Mouse (Mus musculus) common myeloid progenitor, adult 5-6 weeks (primary cell): ENCODE results near the gene Slc45a1. TPM values are rescaled to one million over a fixed set of nuclear protein-coding genes. Genes with fewer than 3 reads are reported as not detected.

Experiments
- ATAC-seq: replicated peaks from 2 replicates; pipeline ENCODE4 v1.8.0; 2016; ENCODE audit warnings: low read depth, mild to moderate bottlenecking, moderate TSS enrichment, inconsistent platforms; ENCODE audit not compliant: poor library complexity, severe bottlenecking
- total RNA-seq: library from RNA; stranded (forward); fragments of 200-1000, 187-1606 nt; gene quantifications from 2 replicates; pipeline ENCODE4 v1.2.3, GENCODE M21; 2017

Gene Slc45a1
- total RNA-seq, 1 experiment from 2014 or later: not detected

DNA sequence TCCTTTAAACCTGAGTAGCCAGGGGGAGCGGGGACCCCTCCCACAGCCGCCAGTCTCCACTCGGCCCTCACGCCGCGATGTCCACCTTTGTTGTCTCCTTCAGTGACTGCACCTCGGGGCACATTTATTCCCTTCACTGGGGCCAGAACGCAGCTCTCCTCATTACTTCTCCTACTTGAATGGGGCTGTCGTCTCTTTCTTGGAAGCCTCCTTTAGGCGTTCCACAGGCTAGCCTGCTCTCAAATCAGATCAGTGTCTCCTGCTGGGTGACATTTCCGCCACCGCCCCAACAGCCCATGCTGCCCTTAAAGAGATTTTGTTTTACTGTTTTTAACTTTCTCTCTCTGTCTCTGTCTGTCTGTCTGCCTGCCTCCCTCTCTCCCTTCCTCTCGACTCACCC lies 9.9 kb upstream of the Slc45a1 start:
- no peak for ATAC-seq

DNA sequence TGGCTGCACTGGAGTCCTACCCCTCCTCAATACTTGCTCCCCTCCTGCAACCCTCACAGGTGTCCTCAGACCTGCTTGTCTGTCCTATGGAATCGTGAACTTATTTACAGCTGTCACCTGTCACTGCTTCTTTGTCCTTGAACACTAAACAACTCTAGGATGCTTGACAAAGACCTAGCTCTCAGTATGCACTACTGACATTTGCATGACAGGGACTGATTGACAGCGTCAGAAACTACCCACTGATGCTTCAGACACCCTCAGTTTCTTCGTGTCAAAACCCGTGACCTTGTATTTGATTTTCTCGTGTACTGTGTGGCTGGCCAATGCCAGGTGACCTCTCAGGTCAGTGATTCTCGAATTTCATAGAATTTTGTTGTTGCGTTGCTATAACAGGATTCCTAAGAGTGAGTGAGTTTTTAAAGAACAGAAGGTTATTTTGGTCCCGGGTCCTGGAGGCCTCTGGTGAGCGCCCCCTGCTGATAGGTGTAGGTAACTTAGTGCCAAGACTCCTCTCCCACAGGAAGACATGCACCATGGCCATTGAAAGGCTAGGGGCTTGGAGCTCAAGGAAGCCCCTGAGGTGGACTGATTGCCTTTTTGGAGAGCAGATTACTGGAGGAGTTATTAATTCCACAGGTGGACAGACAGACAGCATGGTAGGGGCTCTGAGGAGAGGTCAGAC lies 8.1 kb upstream of the Slc45a1 start:
- no peak for ATAC-seq

DNA sequence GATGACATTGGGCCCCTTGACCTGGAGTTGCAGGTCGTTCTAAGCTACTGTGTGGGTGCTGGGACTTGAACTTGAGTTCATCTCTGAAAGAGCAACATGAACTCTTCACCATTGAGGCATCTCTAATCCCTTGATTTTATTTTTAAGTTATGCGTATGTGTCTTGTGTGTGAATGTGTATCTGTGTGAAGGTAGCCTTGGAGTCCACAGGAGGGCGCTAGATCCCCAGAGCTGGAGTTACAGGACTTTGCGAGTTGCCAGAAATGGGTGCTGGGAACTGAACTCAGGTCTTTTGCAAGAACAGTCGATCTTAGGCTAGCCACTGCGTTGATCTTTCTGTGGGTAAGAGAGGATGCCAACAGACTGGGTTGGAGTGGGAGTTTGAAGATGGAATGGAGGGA lies 4.5 kb upstream of the Slc45a1 start:
- ATAC-seq: no peak

DNA sequence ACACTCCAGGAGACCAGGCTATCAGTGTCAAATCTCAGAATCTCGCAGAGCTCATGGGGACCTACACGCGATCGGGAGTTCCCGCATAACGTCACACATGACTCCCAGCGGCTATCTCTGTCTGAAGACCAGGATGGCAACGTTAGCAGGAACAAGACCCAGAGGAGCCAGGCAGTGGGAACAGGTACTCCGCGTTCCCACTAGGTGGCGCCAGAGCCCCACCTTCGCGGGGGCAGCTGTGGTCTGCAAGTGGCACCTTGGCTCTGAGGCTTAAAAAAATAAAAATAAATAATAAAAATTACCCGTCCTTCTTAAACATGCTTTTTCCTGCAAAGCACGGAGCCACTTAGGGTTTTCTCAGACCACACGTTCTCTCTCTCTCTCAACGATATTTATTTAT lies 4.0 kb upstream of the Slc45a1 start:
- ATAC-seq: peak; percentile 84

DNA sequence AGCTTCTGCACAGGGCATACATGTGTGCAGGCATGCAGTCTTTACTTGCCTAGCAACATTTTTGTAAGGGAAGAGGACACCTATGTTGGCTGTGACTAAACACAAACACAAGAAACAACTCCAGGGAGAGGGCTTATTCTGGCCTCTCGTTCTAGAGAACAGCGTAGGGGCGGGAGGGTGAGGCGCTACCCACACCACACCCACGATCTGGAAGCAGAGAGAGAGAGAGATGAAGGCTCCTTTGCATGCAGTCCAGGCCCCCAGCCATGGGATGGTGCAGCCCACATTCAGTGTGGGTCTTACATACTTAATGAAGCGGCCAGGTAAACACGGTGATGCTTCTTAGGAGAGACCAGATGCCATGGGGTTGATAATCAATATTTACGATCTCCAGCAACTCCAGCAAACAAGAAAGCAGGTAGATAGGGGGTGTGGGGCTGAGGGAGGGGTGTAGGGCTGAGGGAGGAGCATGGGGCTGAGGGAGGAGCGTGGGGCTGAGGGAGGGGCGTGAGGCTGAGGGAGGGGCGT lies 1.2 kb upstream of the Slc45a1 start:
- ATAC-seq: no peak

DNA sequence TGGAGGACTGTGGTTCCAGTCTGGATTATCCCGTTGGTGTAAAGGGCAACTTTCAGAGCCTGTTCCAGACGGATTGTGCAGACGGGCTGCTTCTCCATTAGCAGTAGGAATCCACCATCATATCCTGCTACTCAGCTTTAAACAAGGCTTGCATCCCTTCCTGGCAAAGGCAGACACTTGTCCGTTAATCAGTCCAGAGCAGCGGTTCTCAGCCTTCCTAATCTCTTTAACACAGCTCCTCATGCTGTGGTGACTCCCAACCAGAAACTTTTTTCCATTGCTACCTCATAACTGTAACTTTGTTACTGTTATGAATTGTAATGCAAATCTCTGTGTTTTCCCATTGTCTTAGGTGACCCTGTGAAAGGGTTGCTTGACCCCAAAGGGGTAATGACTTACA lies 2.6 kb downstream of the Slc45a1 start:
- ATAC-seq: peak; percentile 71

DNA sequence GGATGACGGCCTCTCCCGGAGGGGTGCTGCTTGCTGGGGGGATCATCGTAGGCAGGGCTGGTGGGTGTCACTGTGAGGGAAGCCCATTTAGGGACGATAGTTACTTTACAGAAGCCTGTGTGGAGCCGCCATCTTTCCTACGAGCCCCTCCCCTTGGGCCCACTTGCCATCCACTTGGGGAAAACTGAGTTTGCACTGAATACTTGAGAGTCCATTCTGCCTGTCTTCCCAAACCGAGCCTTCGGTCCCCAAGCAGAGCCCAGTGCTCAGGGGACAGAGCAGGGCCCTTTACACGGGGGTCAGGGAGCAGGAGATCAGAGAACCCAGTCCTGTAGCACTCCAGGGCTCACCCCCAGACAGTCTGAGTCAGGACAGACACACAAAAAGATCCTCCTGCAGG lies 7.7 kb downstream of the Slc45a1 start:
- ATAC-seq: no peak

DNA sequence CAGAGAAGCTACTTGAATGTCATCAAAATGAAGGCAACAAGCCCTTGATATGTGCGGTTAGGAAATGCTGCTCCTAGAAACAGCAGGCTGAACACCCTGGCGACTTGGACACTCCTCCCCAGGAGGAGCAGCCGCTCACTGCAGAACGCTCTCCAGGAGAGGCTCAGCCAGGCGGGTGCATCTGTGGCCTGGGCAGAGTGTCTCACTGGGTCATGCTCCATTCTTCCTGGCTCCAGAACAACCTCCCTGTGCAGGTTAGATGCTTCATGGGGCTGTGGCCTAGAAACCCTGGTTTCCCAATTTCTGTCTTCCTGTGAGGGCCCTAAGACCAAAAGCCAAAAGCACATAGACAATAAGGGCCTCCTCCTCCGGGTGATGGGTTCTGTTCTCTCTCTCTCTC lies 15.3 kb downstream of the Slc45a1 start:
- no peak for ATAC-seq

DNA sequence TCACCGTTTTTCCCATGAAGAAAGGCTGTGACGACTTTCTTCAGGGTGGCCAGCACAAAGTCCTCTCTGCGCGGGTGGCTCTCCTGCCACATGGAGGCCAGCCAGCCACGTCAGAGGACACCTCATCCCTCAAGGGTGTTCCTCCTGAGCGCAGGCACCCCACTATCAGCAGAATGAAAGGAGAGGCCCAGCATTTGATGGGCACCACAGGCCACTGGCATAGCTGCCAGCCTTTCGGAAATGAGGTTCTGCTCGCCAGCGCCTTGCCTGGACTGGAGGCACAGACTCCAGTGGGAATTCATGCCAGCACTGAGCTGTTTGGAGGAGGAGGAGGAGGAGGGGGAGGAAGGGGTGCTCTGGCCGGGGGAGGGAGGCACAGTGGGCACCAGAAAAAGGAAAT lies 16.4 kb downstream of the Slc45a1 start:
- no peak for ATAC-seq

DNA sequence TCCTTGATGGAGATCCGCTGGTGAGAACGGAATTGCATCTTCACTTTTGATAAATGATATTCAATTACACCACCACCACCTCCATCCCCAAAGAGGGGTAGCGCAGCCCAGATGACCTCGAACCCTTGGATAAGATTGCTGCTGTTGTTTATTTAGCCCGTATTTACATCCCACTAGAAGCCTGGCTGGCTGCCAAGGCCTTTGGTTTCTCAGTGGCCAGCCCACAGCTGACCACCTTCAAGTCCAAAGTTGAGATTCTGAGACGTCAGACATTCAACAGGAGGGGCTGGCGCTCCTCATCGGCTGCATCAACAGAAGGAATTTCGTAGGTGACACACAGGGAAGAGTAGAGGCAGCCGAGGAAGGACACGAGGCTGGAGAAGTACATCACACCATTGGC lies 22.7 kb downstream of the Slc45a1 start:
- ATAC-seq: no peak

DNA sequence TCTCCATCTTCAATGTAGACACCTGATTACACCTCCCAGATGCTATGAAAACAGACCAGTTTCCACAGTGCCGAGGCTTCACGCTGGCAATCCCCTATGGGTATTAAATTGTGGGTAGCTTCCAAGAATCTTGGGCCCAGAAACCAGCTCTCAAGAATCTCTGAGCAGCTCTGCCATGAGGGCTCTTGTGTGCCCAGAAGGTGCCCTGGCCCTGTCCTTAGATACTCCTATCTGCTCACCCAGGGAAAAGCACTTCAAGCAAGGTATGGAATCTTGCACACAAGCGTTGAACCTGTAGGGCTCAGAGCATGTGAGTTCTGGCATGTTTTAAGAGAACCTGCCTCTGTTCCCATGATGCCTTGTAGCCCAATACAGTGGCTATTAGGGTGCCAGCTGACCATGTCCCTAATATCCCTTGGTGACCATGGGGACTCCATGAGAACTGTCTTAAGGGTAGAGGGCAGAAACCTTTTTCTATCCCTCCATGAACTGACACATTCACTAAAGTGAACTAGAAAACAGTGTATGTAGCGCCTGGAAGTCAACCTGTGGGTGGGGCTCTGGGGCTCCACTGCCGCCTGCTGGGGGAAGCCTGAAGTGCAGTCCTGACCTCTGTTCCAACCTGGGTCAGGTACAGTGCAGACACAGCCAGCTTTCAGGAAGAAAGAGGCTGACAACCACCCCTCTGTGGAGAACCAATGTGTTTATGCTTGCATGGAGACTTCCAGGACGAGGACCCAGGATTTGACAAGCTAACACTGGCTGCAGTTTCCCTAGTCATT lies 25.8 kb downstream of the Slc45a1 start:
- ATAC-seq: peak; percentile 84

DNA sequence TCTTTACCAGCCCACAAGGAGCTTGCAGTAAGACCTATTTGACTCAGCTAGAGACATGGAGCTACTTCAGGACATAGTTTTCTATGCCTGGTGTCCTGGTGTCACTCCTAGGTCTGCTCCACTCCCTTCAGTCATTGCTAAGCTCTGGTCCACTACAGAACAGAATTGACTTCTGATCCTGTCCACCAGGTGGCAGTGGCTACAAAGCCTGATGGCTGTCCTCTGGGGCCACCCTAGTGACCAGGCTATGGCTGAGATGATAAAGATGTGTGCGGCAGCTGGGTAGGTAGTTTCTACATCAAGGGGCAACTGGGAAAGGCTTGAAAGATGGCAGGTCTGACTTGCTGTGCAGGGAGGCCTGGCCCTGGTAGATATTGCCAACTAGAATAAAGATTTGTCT lies 26.5 kb downstream of the Slc45a1 start:
- ATAC-seq: peak; percentile 68

DNA sequence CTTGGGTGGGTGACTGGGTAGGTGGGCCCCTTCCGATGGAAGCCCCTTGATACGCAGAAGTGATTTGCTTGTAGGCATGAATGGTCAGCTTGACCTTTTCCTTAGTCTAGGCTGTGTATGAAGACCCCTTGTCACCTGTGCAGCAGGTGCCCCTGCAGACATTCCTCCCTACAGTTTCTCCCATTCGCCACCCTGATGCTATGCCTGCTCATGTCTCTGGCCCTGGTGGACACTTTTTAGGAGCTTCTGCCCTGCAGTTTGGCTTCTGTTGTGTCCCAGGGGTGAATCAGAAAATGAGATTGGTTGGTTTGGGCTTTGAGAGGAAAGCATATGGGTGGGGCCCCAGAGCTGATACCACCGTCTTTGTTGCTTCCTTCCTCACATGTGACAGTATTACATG lies 27.0 kb downstream of the Slc45a1 start:
- no peak for ATAC-seq

DNA sequence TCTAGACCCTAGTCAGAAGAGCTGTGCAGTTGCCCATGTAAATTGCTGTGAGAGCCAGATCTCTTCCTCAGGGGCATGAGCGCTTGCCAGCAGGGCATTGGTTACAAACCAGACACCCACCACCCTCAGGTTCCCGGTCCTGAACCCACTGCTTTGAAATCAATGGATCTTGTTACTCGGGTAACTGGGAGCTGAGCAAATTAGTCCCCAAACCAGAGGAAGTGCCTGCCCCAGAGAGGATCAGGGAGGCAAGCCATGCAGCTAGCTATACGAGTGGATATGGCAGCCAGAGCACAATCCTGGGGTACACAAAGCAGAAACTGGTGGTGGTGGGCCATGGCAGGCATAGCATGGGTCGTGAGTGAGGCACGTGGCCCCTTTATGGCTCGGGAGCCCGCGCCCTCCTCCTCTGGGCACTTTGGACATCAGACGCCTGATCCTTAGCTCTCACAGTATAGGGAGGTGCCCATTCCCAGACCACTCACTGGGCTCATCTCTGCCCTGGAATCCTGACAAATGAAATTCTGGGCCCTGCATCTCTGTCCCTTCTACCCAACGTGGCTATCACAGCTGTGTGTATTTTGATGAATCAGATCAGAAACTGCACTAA lies 27.7 kb downstream of the Slc45a1 start:
- ATAC-seq: no peak

DNA sequence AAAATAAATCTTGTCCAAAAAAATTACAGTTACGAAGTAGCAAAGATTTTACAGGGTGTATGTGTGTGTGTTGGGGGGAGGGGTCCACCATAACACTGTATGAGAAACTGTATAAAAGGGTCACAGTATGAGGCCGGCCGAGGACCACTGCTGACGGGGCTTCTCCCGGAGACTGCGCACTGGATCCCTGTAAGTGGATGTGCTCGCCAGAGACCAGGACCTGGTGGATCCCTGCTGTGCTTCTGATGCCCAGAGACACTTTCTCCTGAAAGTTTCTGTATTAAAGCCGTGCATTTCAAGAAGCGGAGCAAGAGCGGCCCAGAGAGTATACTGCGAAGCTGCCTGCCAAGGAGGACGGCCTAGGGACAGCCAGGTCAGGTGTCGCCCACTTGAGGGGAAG lies 29.3 kb downstream of the Slc45a1 start:
- ATAC-seq: no peak

DNA sequence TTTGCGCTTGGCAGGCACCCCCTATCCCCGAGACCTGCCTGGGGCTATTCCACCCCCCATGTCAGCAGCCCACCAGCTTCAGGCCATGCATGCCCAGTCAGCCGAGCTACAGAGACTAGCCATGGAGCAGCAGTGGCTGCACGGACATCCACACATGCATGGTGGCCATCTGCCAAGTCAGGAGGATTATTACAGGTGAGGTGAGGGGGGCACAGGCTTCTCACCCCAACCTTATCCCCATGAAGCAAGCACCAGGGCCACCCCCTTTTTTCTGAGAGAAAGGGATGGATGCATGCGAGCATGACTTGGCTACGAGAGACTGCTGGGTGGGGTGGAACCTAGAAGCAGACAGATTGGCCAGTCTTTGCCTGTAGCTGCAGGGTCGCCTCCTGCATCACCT lies 33.0 kb downstream of the Slc45a1 start:
- ATAC-seq: no peak

DNA sequence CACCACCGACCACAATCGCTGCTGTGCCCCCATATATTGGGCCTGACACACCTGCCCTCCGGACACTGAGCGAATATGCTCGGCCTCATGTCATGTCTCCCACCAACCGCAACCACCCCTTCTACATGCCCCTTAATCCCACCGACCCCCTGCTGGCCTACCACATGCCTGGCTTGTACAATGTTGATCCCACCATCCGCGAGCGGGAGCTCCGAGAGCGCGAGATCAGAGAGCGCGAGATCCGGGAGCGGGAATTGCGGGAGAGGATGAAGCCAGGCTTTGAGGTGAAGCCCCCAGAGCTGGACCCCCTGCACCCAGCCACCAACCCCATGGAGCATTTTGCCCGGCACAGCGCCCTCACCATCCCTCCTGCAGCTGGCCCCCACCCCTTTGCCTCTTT lies 35.1 kb downstream of the Slc45a1 start:
- ATAC-seq: no peak

DNA sequence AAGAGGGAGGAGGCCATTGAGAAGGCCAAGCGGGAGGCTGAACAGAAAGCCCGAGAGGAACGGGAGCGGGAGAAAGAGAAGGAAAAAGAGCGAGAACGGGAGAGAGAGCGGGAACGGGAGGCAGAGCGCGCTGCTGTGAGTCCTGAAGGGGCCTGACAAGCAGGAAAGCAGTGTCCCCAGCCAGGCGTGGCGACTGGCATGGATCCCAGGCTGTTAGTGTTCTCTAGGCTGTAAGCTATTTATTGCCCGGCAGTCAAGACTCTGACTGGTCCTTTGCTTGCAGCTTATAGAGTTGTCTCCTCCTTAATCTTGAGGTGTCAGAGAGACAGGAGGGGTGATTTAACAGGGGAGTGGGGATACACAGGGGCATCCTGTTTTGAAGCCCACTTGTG lies 35.9 kb downstream of the Slc45a1 start:
- ATAC-seq: no peak

DNA sequence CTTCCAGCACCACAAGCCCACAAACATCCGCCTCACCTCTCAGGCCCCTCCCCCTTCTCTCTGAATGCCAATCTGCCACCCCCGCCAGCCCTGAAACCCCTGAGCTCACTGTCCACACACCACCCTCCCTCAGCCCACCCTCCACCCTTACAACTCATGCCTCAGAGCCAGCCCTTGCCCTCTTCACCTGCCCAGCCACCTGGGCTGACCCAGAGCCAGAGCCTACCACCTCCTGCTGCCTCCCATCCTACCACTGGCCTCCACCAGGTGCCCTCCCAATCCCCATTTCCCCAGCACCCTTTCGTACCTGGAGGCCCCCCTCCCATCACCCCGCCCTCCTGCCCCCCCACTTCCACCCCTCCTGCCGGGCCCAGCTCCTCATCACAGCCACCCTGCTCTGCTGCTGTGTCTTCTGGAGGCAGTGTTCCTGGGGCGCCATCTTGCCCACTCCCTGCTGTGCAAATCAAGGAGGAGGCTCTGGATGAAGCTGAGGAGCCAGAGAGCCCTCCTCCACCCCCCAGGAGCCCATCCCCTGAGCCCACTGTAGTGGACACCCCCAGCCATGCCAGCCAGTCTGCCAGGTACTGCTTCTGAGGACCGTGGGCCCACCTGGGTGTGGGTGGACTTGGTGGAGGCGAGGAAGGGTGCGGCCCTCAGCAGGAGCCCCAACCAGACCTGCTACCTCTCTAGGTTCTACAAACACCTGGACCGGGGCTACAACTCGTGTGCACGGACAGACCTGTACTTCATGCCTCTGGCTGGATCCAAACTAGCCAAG lies 36.5 kb downstream of the Slc45a1 start:
- no peak for ATAC-seq

DNA sequence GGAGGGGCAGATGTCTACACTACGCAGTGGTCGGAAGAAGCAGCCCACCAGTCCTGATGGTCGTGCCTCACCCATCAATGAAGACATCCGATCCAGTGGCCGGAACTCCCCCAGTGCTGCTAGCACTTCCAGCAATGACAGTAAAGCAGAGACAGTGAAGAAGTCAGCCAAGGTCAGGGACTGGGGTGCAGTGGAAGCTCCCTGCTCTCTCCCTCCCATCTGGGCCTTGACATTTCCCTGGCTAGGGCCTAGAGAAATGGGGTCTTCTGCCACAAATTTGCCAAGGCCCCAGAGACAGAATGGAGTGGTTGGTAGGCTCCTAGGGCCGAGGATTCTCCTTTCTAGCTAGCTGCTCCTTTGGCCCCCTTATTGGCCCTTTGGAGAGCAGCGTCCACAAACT lies 38.3 kb downstream of the Slc45a1 start:
- no peak for ATAC-seq
